8 mouse cellular contexts compared by ENCODE assay signal in genomic region chr4:88094062-88094767, GRCm38 (mm10). TPM values are rescaled to one million over a fixed set of nuclear protein-coding genes. Genes with fewer than 3 reads are reported as not detected.
A peak's percentile ranks its signal among the peaks of the same experiment; 100 is the strongest.
DNase-seq lines count a peak whose midpoint lies in the region; ATAC-seq and TF ChIP-seq lines count a peak whose summit lies in the region.

TSS of gene Focad (plus strand) at chr4:88094629.

- peak; percentile 91 for TF ChIP-seq POLR2A in CH12.LX (IDR thresholded peaks at IDR 0.05; ENCODE audit: low read depth, low read length)

- no peak for TF ChIP-seq EP300 in CH12.LX (IDR thresholded peaks at IDR 0.05; ENCODE audit: low read length)

- H3K79me2 ChIP-seq in CH12.LX (replicated peaks; ENCODE audit: control insufficient read depth, extremely low read depth, insufficient read depth, poor library complexity, severe bottlenecking), result no peaks in the 10 kb centered on the region; the same call in 1 of the 2 replicates

- ATAC-seq in forebrain, embryonic 11.5 days (replicated peaks; ENCODE audit: low FRiP score), result peak; percentile 100
- peak; percentile 100 for ATAC-seq in heart, embryonic 16.5 days (replicated peaks; ENCODE audit: extremely low read depth, insufficient read depth, low FRiP score)
- ATAC-seq in liver, embryonic 15.5 days (ENCODE audit: insufficient read depth), result peak; percentile 100
- peak; percentile 100 for ATAC-seq in neural tube, embryonic 12.5 days (ENCODE audit: low FRiP score, low read depth)

- no peak within 1 kb of the TSS for H3K27ac ChIP-seq in CH12.LX (ENCODE audit: insufficient read depth, low read depth)
- H3K27ac ChIP-seq in forebrain, embryonic 11.5 days (ENCODE audit: low read depth, low read length), result peak within 1 kb of the TSS; percentile 57
- H3K27ac ChIP-seq in heart, embryonic 16.5 days (ENCODE audit: low read length), result peak within 1 kb of the TSS; percentile 73
- H3K27ac ChIP-seq in liver, embryonic 15.5 days (replicated peaks), result peak within 1 kb of the TSS; percentile 65
- H3K27ac ChIP-seq in neural tube, embryonic 12.5 days, result peak within 1 kb of the TSS; percentile 48; the same call in 1 of the 2 replicates

- peak within 1 kb of the TSS; percentile 15 for H3K9ac ChIP-seq in CH12.LX (ENCODE audit: insufficient read depth, low read depth)
- peak within 1 kb of the TSS; percentile 75 for H3K9ac ChIP-seq in forebrain, embryonic 11.5 days (ENCODE audit: low read length)
- peak within 1 kb of the TSS; percentile 80 for H3K9ac ChIP-seq in heart, embryonic 16.5 days (ENCODE audit: low read length)
- peak within 1 kb of the TSS; percentile 83 for H3K9ac ChIP-seq in liver, embryonic 15.5 days
- peak within 1 kb of the TSS; percentile 72 for H3K9ac ChIP-seq in neural tube, embryonic 12.5 days

- peak; percentile 96 for DNase-seq in CH12.LX (ENCODE audit: extremely low read depth)
- peak; percentile 94 for DNase-seq in c-Kit-positive CD71-positive TER-119-negative erythroid progenitor cells, embryonic 14.5 days (ENCODE audit: low read depth)
- peak; percentile 98 for DNase-seq in forebrain, embryonic 11.5 days (ENCODE audit: low spot score)
- DNase-seq in kidney, postnatal 36 days, result peak; percentile 98
- peak; percentile 98 for DNase-seq in telencephalon, adult 2 months (ENCODE audit: low read depth, low spot score)

- H3K4me1 ChIP-seq in CH12.LX (ENCODE audit: control insufficient read depth in 1 of 2, insufficient read depth in 2 of 2), result peaks cover 0 to 3% of the 10 kb centered on the region in 2 experiments; a peak in 1 of 4 replicates
- H3K4me1 ChIP-seq in forebrain, embryonic 11.5 days (replicated peaks; ENCODE audit: control insufficient read depth, insufficient read depth, low read length), result no peaks in the 10 kb centered on the region
- H3K4me1 ChIP-seq in heart, embryonic 16.5 days (ENCODE audit: control insufficient read depth, insufficient read depth, low read length), result peaks cover 4% of the 10 kb centered on the region
- H3K4me1 ChIP-seq in liver, embryonic 15.5 days (replicated peaks), result peaks cover 15% of the 10 kb centered on the region
- H3K4me1 ChIP-seq in neural tube, embryonic 12.5 days, result no peaks in the 10 kb centered on the region; the same call in 1 of the 2 replicates

- no peaks in the 10 kb centered on the region for H3K27me3 ChIP-seq in CH12.LX (replicated peaks)
- H3K27me3 ChIP-seq in forebrain, embryonic 11.5 days (ENCODE audit: control insufficient read depth, insufficient read depth, low read length), result no peaks in the 10 kb centered on the region
- no peaks in the 10 kb centered on the region for H3K27me3 ChIP-seq in heart, embryonic 16.5 days (ENCODE audit: control insufficient read depth, insufficient read depth, low read length)
- no peaks in the 10 kb centered on the region for H3K27me3 ChIP-seq in liver, embryonic 15.5 days
- no peaks in the 10 kb centered on the region for H3K27me3 ChIP-seq in neural tube, embryonic 12.5 days (replicated peaks)

- peak within 1 kb of the TSS; percentile 78 for H3K4me2 ChIP-seq in CH12.LX (ENCODE audit: insufficient read depth, low read depth, poor library complexity, severe bottlenecking)
- peak within 1 kb of the TSS; percentile 99 for H3K4me2 ChIP-seq in forebrain, embryonic 11.5 days (ENCODE audit: low read depth, low read length, severe bottlenecking)
- H3K4me2 ChIP-seq in heart, embryonic 16.5 days (ENCODE audit: low read depth, low read length), result peak within 1 kb of the TSS; percentile 79
- H3K4me2 ChIP-seq in liver, embryonic 15.5 days, result peak within 1 kb of the TSS; percentile 99
- H3K4me2 ChIP-seq in neural tube, embryonic 12.5 days (replicated peaks), result peak within 1 kb of the TSS; percentile 94

- no peaks in the 10 kb centered on the region for H3K9me3 ChIP-seq in CH12.LX (replicated peaks; ENCODE audit: low read length)
- no peaks in the 10 kb centered on the region for H3K9me3 ChIP-seq in forebrain, embryonic 11.5 days (ENCODE audit: control insufficient read depth, low read length)
- no peaks in the 10 kb centered on the region for H3K9me3 ChIP-seq in heart, embryonic 16.5 days (replicated peaks; ENCODE audit: control insufficient read depth, low read length)
- no peaks in the 10 kb centered on the region for H3K9me3 ChIP-seq in liver, embryonic 15.5 days (replicated peaks)
- H3K9me3 ChIP-seq in neural tube, embryonic 12.5 days, result no peaks in the 10 kb centered on the region

- in situ Hi-C loops in CH12.LX (cut with MboI; ENCODE audit: low pct_ligation_motif_present, low pct_unique_long_range_greater_than_20kb, low sequenced_read_pairs), result no loop called here

- peaks cover 0 to 2% of the 10 kb centered on the region in 2 experiments for H3K36me3 ChIP-seq in CH12.LX (replicated peaks in 1 of 2; ENCODE audit: control insufficient read depth in 1 of 2, insufficient read depth in 1 of 2, low read length in 1 of 2)
- no peaks in the 10 kb centered on the region for H3K36me3 ChIP-seq in forebrain, embryonic 11.5 days (ENCODE audit: control insufficient read depth, insufficient read depth, low read length)
- H3K36me3 ChIP-seq in heart, embryonic 16.5 days (ENCODE audit: control insufficient read depth, insufficient read depth), result no peaks in the 10 kb centered on the region
- no peaks in the 10 kb centered on the region for H3K36me3 ChIP-seq in liver, embryonic 15.5 days (replicated peaks)
- no peaks in the 10 kb centered on the region for H3K36me3 ChIP-seq in neural tube, embryonic 12.5 days

- dilution Hi-C loops in CH12.LX (cut with MboI; ENCODE audit: extremely low pct_ligation_motif_present, extremely low pct_unique_long_range_greater_than_20kb, low sequenced_read_pairs), result no loop called here

- H3K4me3 ChIP-seq in CH12.LX (replicated peaks in 1 of 3; ENCODE audit: low read depth in 2 of 3, low read length in 2 of 3, poor library complexity in 1 of 3), result peak within 1 kb of the TSS; percentile 74 to 79 (median 77)
- H3K4me3 ChIP-seq in forebrain, embryonic 11.5 days (ENCODE audit: low read depth, low read length), result peak within 1 kb of the TSS; percentile 72
- peak within 1 kb of the TSS; percentile 81 for H3K4me3 ChIP-seq in heart, embryonic 16.5 days (ENCODE audit: low read length)
- peak within 1 kb of the TSS; percentile 90 for H3K4me3 ChIP-seq in liver, embryonic 15.5 days (replicated peaks)
- peak within 1 kb of the TSS; percentile 86 for H3K4me3 ChIP-seq in neural tube, embryonic 12.5 days

- TF ChIP-seq CTCF in CH12.LX (conservative IDR thresholded peaks at IDR 0.05 in 1 of 2, IDR thresholded peaks at IDR 0.05 in 1 of 2; ENCODE audit: low read depth in 2 of 2, low read length in 2 of 2), result no peak

- no peak for TF ChIP-seq RAD21 in CH12.LX (IDR thresholded peaks at IDR 0.05; ENCODE audit: low read depth, low read length)

- 1% methylated on average over 34 of the region's 34 CpGs for WGBS in forebrain, embryonic 11.5 days
- under 1% methylated on average over 34 of the region's 34 CpGs for WGBS in heart, embryonic 16.5 days
- WGBS in liver, embryonic 15.5 days (ENCODE audit: insufficient replicate concordance), result 1% methylated on average over 34 of the region's 34 CpGs
- under 1% methylated on average over 34 of the region's 34 CpGs for WGBS in neural tube, embryonic 12.5 days

TF ChIP-seq in CH12.LX, 34 proteins besides CTCF, POLR2A, EP300 and RAD21 (continues in another document):
- TF ChIP-seq USF1 (IDR thresholded peaks at IDR 0.05; ENCODE audit: low read depth, low read length) (no peak), IRF4 (IDR thresholded peaks at IDR 0.05; ENCODE audit: low read depth, low read length) (no peak), RCOR1 (conservative IDR thresholded peaks at IDR 0.05; ENCODE audit: low read depth, low read length) (no peak), CHD1 (IDR thresholded peaks at IDR 0.05; ENCODE audit: low read depth, low read length) (no peak), ZKSCAN1 (IDR thresholded peaks at IDR 0.05; ENCODE audit: borderline replicate concordance, low read depth, low read length) (no peak), MXI1 (IDR thresholded peaks at IDR 0.05; ENCODE audit: low read depth, low read length) (peak; percentile 90), ZNF384 (IDR thresholded peaks at IDR 0.05; ENCODE audit: low read depth, low read length) (no peak), PAX5 (IDR thresholded peaks at IDR 0.05; ENCODE audit: low read length) (no peak), MAZ (IDR thresholded peaks at IDR 0.05; ENCODE audit: low read depth, low read length) (no peak), CHD2 (IDR thresholded peaks at IDR 0.05; ENCODE audit: low read length) (no peak), MYC (IDR thresholded peaks at IDR 0.05; ENCODE audit: low read depth, low read length) (peak; percentile 58; the same call in 1 of the 2 replicates), E2F4 (IDR thresholded peaks at IDR 0.05; ENCODE audit: insufficient replicate concordance, low read depth, low read length) (no peak), JUND (conservative IDR thresholded peaks at IDR 0.05; ENCODE audit: low read depth, low read length) (no peak), POLR2AphosphoS2 (IDR thresholded peaks at IDR 0.05; ENCODE audit: low read depth, low read length) (peak; percentile 52; the same call in 1 of the 2 replicates), ZMIZ1 (IDR thresholded peaks at IDR 0.05; ENCODE audit: low read depth, low read length) (peak; percentile 61; the same call in 1 of the 2 replicates), MAFK (IDR thresholded peaks at IDR 0.05; ENCODE audit: insufficient replicate concordance, low read length) (no peak), NRF1 (IDR thresholded peaks at IDR 0.05; ENCODE audit: low read depth, low read length) (peak; percentile 100), UBTF (IDR thresholded peaks at IDR 0.05; ENCODE audit: low read depth, low read length) (no peak), SMC3 (IDR thresholded peaks at IDR 0.05; ENCODE audit: low read depth, low read length) (no peak), ELF1 (IDR thresholded peaks at IDR 0.05; ENCODE audit: low read depth, low read length) (no peak), TCF12 (IDR thresholded peaks at IDR 0.05; ENCODE audit: low read depth, low read length) (peak; percentile 36; the same call in 1 of the 2 replicates), NELFE (IDR thresholded peaks at IDR 0.05; ENCODE audit: low read depth, low read length) (peak; percentile 86), JUN (IDR thresholded peaks at IDR 0.05; ENCODE audit: insufficient read depth, low read depth, low read length) (no peak), HCFC1 (IDR thresholded peaks at IDR 0.05; ENCODE audit: low read depth, low read length) (no peak; the same call in 1 of the 2 replicates)

RNA-seq across cellular contexts. Expression of gene Focad, which starts in this region (rescaled TPM):
- total RNA-seq in CH12.LX (2012; rRNA removed) (17.8 and 18.9 TPM in 2 replicates), CH12.LX (2014; rRNA removed) (18.2 and 20.0 TPM in 2 replicates)
- 15.7 and 17.3 TPM in 2 replicates for polyA plus RNA-seq in CH12.LX (2012; ENCODE audit: insufficient read length, low read depth)
- 17.7 and 18.2 TPM in 2 replicates for polyA plus RNA-seq in forebrain, embryonic 11.5 days (2014; fragmentation: Nextera tagmentation; extraction: Ambion mirVana)
- polyA plus RNA-seq in heart, embryonic 16.5 days (2015; fragmentation: Nextera tagmentation; extraction: Ambion mirVana), result 8.2 and 10.1 TPM in 2 replicates
- polyA plus RNA-seq in liver, embryonic 15.5 days (2015; fragmentation: Nextera tagmentation; extraction: Ambion mirVana), result 6.5 and 7.7 TPM in 2 replicates
- polyA plus RNA-seq in neural tube, embryonic 12.5 days (2016; fragmentation: Nextera tagmentation; extraction: Ambion mirVana), result 11.8 and 14.0 TPM in 2 replicates

Comparison
In these comparisons a context has a peak if more than half of its experiments do, and no peak if none do; other contexts are left out.
1. H3K9ac ChIP-seq: peak in every context shown above with its lines; median percentile 83 in liver, embryonic 15.5 days; 80 in heart, embryonic 16.5 days; 75 in forebrain, embryonic 11.5 days; 72 in neural tube, embryonic 12.5 days; 15 in CH12.LX.